Mouse (Mus musculus) kidney, embryonic 14.5 days (tissue): ENCODE measurements around the gene Kcna5. TPM values are rescaled to one million over a fixed set of nuclear protein-coding genes. Genes with fewer than 3 reads are reported as not detected.
A peak's percentile ranks its signal among the peaks of the same experiment; 100 is the strongest.

Experiments
- ATAC-seq: fragments of 200-750 bp; cut with Nextera tagmentation; 2 replicates; pipeline ENCODE4 v1.8.0; 2017; ENCODE audit warnings: moderate number of reproducible peaks, mild to moderate bottlenecking, moderate TSS enrichment, moderate library complexity; ENCODE audit not compliant: low FRiP score, low TSS enrichment
- H3K27ac ChIP-seq: fragments of 300-500 bp; sonication (generic); 2 replicates; pipeline ENCODE4 v1.5.1; 2014; ENCODE audit warnings: low read depth, mild to moderate bottlenecking, low read length, moderate library complexity, mixed read lengths
- H3K27me3 ChIP-seq: fragments of 300-500 bp; sonication (generic); 2 replicates; pipeline ENCODE4 v1.6.1; 2014; ENCODE audit warnings: mild to moderate bottlenecking, low read length; ENCODE audit not compliant: control insufficient read depth, insufficient read depth
- H3K36me3 ChIP-seq: fragments of 300-500 bp; sonication (generic); 2 replicates; pipeline ENCODE4 v1.6.1; 2014; ENCODE audit warnings: low read length, mixed read lengths; ENCODE audit not compliant: control insufficient read depth, insufficient read depth
- H3K4me1 ChIP-seq: fragments of 300-500 bp; sonication (generic); 2 replicates; pipeline ENCODE4 v1.6.1; 2014; ENCODE audit warnings: low read length, mixed read lengths; ENCODE audit not compliant: control insufficient read depth, insufficient read depth
- H3K4me2 ChIP-seq: fragments of 300-500 bp; sonication (generic); replicated peaks from 2 replicates; pipeline ENCODE4 v1.6.1; 2014; ENCODE audit warnings: low read depth, mild to moderate bottlenecking, low read length
- H3K4me3 ChIP-seq: fragments of 300-500 bp; sonication (generic); 2 replicates; pipeline ENCODE4 v1.5.1; 2014; ENCODE audit warnings: mild to moderate bottlenecking, low read length
- H3K9ac ChIP-seq: fragments of 300-500 bp; sonication (generic); 2 replicates; pipeline ENCODE4 v1.6.1; 2014; ENCODE audit warnings: low read depth, mild to moderate bottlenecking, low read length, moderate library complexity
- H3K9me3 ChIP-seq: fragments of 300-500 bp; sonication (generic); 2 replicates; pipeline ENCODE4 v1.6.1; 2016; ENCODE audit warnings: low read length; ENCODE audit not compliant: control insufficient read depth
- WGBS: fragments of 180-500 bp; shearing (Covaris S2); extraction: QIAGEN DNeasy Blood & Tissue Kit; methylation state at CpG from one replicate; pipeline ENCODE4 v1.1.7; 2014; 5-methylcytosine and 5-hydroxymethylcytosine counted together
- polyA plus RNA-seq: library from polyadenylated mRNA; unstranded; fragments of >200 nt; fragmentation: Nextera tagmentation; extraction: Ambion mirVana; gene quantifications from 2 replicates; pipeline ENCODE4 v1.2.1, GENCODE M21; 2014

Gene Kcna5
- 1.7 and 4.2 TPM in 2 replicates for polyA plus RNA-seq

DNA sequence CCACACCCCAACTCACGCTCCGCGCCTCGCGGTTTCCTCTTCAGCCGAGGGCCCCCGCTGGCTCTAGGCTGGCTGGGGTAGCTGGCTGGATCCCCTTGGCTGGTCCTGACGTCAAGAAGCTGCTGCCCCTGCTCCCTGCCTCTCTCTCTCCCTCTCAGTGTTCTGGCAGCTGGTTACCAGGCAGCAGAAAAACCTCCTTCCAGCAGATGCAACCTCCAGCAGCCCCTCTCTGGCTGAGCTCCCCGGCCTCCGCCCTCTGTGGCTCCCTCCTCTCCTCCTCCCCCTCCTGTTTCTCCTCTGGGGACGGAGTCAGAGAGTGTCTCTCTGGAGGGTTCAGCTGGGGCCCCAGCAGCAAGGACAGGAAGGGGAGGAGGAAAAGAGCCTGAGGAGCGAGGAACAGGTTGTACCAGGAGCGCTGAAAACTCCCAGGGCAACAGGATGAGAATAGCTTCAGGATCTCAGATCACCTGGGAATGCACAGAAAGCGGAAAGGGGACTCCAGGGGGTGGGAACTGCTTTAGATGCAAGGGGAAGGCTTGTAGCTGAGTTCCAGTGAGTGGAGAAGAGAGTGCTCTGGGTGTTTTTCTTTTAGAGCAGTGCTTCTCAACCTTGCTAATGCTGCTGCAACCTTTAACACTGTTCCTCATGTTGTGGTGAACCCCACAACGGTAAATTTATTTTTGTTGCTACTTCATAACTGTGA, at the start of gene Kcna5:
Kcna5 (minus strand) TSS at position 205 of the 703 bp plus-strand sequence.
- 2% methylated on average over 15 of the region's 15 CpGs for WGBS
- Histone ChIP-seq H3K4me3 (peak within 1 kb of the TSS; percentile 33), H3K27ac (peak within 1 kb of the TSS; percentile 39)

DNA sequence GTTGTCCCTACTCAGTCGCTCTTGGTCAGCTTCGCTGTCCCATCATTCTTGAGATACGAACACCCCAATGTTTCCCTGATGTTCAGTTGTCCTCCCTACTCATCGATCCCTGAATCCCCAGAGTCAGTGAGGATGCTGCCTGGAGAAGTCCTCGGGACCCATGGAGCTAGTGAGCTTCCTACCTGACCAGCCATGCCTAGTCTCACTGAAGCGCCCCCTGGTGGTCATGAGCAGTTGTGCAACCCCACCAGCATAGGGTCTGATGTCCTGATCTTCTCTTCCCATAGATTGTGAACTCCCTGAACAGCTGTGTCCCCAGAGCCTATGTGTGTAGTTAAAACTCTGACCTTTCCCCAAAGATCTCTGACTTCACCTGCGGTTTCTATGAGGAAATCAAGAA, 47.9 kb upstream of the Kcna5 start:
- WGBS: 63% methylated on average over 7 of the region's 7 CpGs
- Histone ChIP-seq H3K4me1 (no peaks in the 10 kb centered on the region), H3K27ac (no peak overlapping the region), H3K27me3 (no peaks in the 10 kb centered on the region), H3K9ac (no peak overlapping the region), H3K9me3 (no peaks in the 10 kb centered on the region), H3K4me3 (no peak overlapping the region), H3K36me3 (no peaks in the 10 kb centered on the region), H3K4me2 (no peak overlapping the region)
- ATAC-seq: no peak

More for the DNA sequence above, at the start of gene Kcna5:
- no peaks in the 10 kb centered on the region for H3K36me3 ChIP-seq
- H3K4me1 ChIP-seq: peaks cover 21% of the 10 kb centered on the region
- H3K9me3 ChIP-seq: no peaks in the 10 kb centered on the region
- peak within 1 kb of the TSS; percentile 61 for H3K4me2 ChIP-seq
- peaks cover 3% of the 10 kb centered on the region for H3K27me3 ChIP-seq
- H3K9ac ChIP-seq: peak within 1 kb of the TSS; percentile 45
- peak; percentile 90 for ATAC-seq

DNA sequence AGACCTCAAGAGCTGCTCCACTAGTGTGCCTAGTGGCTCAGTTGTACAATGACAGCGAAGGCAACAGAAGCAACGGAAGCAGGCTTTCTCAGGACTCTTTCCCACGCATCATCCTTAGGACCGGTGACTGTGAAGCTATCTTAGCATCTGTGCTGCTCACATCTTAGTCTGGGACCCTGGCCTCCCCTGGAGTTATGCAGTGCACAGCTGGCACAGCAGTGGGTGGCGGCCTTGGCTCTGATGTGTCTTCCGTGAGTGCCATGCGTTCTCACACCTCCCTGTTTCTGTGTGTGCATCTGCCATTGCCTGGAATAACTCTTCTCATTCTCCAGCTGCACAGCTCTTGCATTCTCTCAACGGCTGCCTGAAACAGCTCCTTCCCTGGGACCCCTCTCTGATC, 46.4 kb upstream of the Kcna5 start:
- Histone ChIP-seq H3K27me3 (no peaks in the 10 kb centered on the region), H3K4me2 (no peak overlapping the region), H3K4me3 (no peak overlapping the region), H3K9ac (no peak overlapping the region), H3K27ac (no peak overlapping the region), H3K36me3 (no peaks in the 10 kb centered on the region), H3K9me3 (no peaks in the 10 kb centered on the region), H3K4me1 (no peaks in the 10 kb centered on the region)
- 75% methylated on average over 8 of the region's 8 CpGs for WGBS
- ATAC-seq: no peak

DNA sequence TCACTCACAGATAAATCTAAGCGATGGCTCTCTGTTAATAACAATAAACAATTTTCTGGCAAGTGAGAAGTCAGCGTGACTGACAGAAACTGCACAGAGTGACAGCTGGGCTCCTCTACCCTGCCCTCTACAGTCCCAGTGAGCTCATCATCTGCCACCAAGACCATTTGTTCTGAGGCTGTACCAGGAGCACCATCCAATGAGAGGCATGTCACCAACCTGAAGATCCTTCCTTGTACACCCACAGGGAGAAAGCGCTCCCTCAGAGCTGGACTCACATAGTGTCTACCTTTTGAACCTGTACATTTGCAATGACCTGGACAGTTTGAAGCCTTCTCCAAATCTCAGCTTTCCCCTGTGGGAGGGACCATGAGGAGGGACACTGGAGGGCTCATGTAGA, 45.4 kb upstream of the Kcna5 start:
- WGBS: 82% methylated on average over 3 of the region's 3 CpGs
- Histone ChIP-seq H3K27ac (no peak overlapping the region), H3K4me1 (0 out of 2 replicates have a peak, but pooled peaks cover 3% of the 10 kb centered on the region), H3K36me3 (no peaks in the 10 kb centered on the region), H3K4me2 (no peak overlapping the region), H3K27me3 (no peaks in the 10 kb centered on the region), H3K9me3 (no peaks in the 10 kb centered on the region), H3K9ac (no peak overlapping the region), H3K4me3 (no peak overlapping the region)
- ATAC-seq: no peak

DNA sequence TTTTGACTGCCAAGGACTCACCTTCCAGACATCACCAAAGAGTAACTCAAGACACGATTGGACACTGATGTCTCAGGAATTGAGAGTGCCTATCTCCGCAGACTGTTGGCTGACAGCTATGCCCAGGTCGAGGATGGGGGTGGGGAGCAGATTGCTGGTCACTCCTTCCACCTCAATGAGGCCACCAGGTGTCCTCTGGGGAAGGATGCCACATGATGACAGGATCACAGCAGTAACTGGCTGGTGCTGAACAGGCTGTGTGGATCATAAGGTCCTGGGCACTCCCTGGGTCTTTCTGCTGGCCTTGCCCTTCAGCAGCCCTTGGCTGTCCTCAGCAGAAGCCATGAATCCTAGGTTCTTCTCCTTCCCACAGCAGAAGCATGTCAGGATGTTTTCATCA, 42.2 kb upstream of the Kcna5 start:
- Histone ChIP-seq H3K27ac (no peak overlapping the region), H3K36me3 (no peaks in the 10 kb centered on the region), H3K4me3 (no peak overlapping the region), H3K27me3 (no peaks in the 10 kb centered on the region), H3K4me1 (0 out of 2 replicates have a peak, but pooled peaks cover 3% of the 10 kb centered on the region), H3K9me3 (no peaks in the 10 kb centered on the region), H3K4me2 (no peak overlapping the region), H3K9ac (no peak overlapping the region)
- WGBS: 86% methylated on average over 3 of the region's 3 CpGs
- no peak for ATAC-seq

DNA sequence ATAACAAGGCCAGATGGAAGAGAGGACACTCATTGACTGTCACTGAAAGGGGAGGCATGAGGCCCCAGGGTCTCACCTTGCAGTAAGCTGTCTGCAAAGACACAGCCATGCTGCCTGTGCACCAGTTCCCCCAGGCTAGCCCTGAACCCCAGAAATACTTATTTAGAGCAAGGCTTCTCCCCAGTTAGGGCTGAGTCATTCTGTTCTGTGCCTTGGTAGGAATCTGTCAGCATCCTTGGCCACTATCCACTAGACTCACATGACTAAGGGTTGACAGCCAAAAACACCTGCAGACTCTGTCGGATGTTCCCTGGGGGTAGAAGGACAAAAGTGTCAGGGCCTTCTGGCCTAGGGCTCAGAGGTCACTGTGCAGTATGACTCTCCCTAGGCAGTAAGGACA, 41.4 kb upstream of the Kcna5 start:
- Histone ChIP-seq H3K4me3 (no peak overlapping the region), H3K27me3 (no peaks in the 10 kb centered on the region), H3K36me3 (no peaks in the 10 kb centered on the region), H3K9me3 (no peaks in the 10 kb centered on the region), H3K9ac (no peak overlapping the region), H3K4me1 (0 out of 2 replicates have a peak, but pooled peaks cover 3% of the 10 kb centered on the region), H3K4me2 (no peak overlapping the region), H3K27ac (no peak overlapping the region)
- WGBS: 38% methylated on average over 1 of the region's 1 CpGs
- ATAC-seq: no peak

DNA sequence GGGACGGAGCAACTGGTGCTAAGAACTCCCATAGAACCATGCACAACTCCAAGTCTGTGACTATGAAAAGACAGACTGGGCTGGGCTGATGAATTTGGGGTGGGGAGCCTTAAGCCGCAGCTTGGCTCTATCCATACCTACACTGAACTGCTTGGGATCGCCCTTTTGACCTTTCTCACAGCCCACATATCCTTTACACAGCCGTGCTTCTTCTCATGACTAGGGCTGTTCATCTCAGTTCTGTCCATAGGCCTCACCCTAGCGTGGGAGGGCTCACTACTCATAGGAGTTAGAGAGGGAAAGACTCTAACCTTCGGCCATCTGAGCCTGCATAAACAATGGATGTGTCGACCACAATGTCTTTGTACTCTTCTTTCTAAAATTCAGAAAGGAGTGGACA, 39.6 kb upstream of the Kcna5 start:
- Histone ChIP-seq H3K9me3 (no peaks in the 10 kb centered on the region), H3K9ac (no peak overlapping the region), H3K4me2 (no peak overlapping the region), H3K27me3 (no peaks in the 10 kb centered on the region), H3K36me3 (no peaks in the 10 kb centered on the region), H3K4me3 (no peak overlapping the region), H3K4me1 (0 out of 2 replicates have a peak, but pooled peaks cover 3% of the 10 kb centered on the region), H3K27ac (no peak overlapping the region)
- peak; percentile 68; the same call in 1 of the 2 replicates for ATAC-seq
- WGBS: 40% methylated on average over 7 of the region's 7 CpGs

DNA sequence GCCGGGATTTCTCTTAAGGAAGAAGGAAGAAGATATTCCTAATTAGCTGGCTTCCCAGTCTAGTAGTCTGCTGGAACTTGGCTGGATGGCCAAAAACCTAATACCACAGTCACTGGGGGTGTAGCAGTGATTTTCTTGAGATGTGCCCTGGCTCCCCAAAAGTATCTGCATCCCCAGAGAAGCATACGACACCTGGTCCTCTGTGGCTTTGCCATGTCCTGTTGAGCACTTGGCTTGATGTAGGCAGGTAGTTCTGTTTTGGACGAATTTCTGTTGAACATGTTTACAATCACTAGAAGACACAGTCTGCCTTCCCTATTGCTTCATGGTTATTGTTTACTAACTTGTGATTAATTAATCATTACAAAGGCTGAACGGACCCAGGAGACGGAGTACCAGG, 37.8 kb upstream of the Kcna5 start:
- H3K4me1 ChIP-seq: 0 out of 2 replicates have a peak, but pooled peaks cover 3% of the 10 kb centered on the region
- no peak for ATAC-seq
- H3K27ac ChIP-seq: no peak overlapping the region
- no peaks in the 10 kb centered on the region for H3K9me3 ChIP-seq
- H3K36me3 ChIP-seq: no peaks in the 10 kb centered on the region
- WGBS: 86% methylated on average over 5 of the region's 5 CpGs
- H3K4me2 ChIP-seq: no peak overlapping the region
- no peak overlapping the region for H3K4me3 ChIP-seq
- H3K9ac ChIP-seq: no peak overlapping the region
- H3K27me3 ChIP-seq: no peaks in the 10 kb centered on the region

DNA sequence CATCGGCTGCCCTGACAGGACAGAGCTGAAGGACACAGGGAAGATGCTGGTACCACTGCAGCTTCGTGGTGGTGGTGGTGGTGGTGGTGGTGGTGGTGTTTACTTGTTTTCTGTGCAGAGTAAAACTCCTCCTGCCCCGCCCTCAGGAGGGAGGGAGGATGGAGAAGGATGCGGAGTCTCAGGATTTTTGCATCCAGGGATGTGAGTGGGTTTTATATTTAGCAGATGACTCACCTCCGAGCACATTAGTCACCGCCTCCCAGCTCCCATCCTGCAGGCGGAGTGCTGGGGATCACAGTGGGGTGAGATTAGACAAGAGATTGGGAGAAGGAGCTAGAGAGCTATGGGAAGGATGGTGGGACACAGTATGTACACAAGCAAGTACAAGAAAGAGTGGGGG, 34.6 kb upstream of the Kcna5 start:
- H3K9me3 ChIP-seq: no peaks in the 10 kb centered on the region
- no peak overlapping the region for H3K9ac ChIP-seq
- no peaks in the 10 kb centered on the region for H3K4me1 ChIP-seq
- no peak overlapping the region for H3K27ac ChIP-seq
- H3K4me3 ChIP-seq: no peak overlapping the region
- no peak overlapping the region for H3K4me2 ChIP-seq
- no peaks in the 10 kb centered on the region for H3K27me3 ChIP-seq
- WGBS: 66% methylated on average over 7 of the region's 7 CpGs
- H3K36me3 ChIP-seq: no peaks in the 10 kb centered on the region
- ATAC-seq: no peak
